Mouse (Mus musculus) heart, embryonic 14.5 days (tissue): ENCODE data around the gene Msx1. TPM values are rescaled to one million over a fixed set of nuclear protein-coding genes. Genes with fewer than 3 reads are reported as not detected.

Experiments
- ATAC-seq: fragments of 200-750 bp; cut with Nextera tagmentation; 2 replicates; pipeline ENCODE4 v1.8.0; 2017; ENCODE audit warnings: low read depth, moderate TSS enrichment; ENCODE audit not compliant: insufficient number of reproducible peaks, insufficient read depth, low FRiP score
- H3K27ac ChIP-seq, 2 experiments: fragments of 200-500 bp in 1 of 2; fragments of 300-500 bp in 1 of 2; sonication (generic) in 1 of 2; replicated peaks in 1 of 2; 2 replicates each; pipeline ENCODE4 v1.5.1; 2012 to 2014; ENCODE audit warnings: low read depth in 2 of 2, low read length in 2 of 2, control low read depth in 1 of 2, mild to moderate bottlenecking in 1 of 2, mixed read lengths in 1 of 2; ENCODE audit not compliant: control insufficient read depth in 1 of 2, insufficient read depth in 1 of 2
- H3K27me3 ChIP-seq: fragments of 300-500 bp; sonication (generic); 2 replicates; pipeline ENCODE4 v1.6.1; 2014; ENCODE audit warnings: mild to moderate bottlenecking, low read length, control low read depth; ENCODE audit not compliant: control insufficient read depth, insufficient read depth
- H3K36me3 ChIP-seq: fragments of 300-500 bp; sonication (generic); 2 replicates; pipeline ENCODE4 v1.6.1; 2014; ENCODE audit warnings: mild to moderate bottlenecking, control low read depth, low read length, mixed read lengths; ENCODE audit not compliant: control insufficient read depth, insufficient read depth
- H3K4me1 ChIP-seq, 2 experiments: fragments of 200-500 bp in 1 of 2; fragments of 300-500 bp in 1 of 2; sonication (generic) in 1 of 2; 2 replicates each; pipeline ENCODE4 v1.6.1; 2012 to 2014; ENCODE audit warnings: low read length in 2 of 2, control low read depth in 1 of 2, mixed read lengths in 1 of 2; ENCODE audit not compliant: control insufficient read depth in 2 of 2, insufficient read depth in 2 of 2
- H3K4me2 ChIP-seq: fragments of 300-500 bp; sonication (generic); 2 replicates; pipeline ENCODE4 v1.6.1; 2014; ENCODE audit warnings: mild to moderate bottlenecking, low read length
- H3K4me3 ChIP-seq, 2 experiments: fragments of 200-500 bp in 1 of 2; fragments of 300-500 bp in 1 of 2; sonication (generic) in 1 of 2; 2 replicates each; pipeline ENCODE4 v1.5.1; 2012 to 2014; ENCODE audit warnings: low read length in 2 of 2, mild to moderate bottlenecking in 2 of 2, control low read depth in 1 of 2, low read depth in 1 of 2, moderate library complexity in 1 of 2; ENCODE audit not compliant: control insufficient read depth in 1 of 2, insufficient read depth in 1 of 2
- H3K9ac ChIP-seq: fragments of 300-500 bp; sonication (generic); 2 replicates; pipeline ENCODE4 v1.6.1; 2014; ENCODE audit warnings: mild to moderate bottlenecking, low read length
- H3K9me3 ChIP-seq: fragments of 300-500 bp; sonication (generic); 2 replicates; pipeline ENCODE4 v1.6.1; 2016; ENCODE audit warnings: low read length, control low read depth; ENCODE audit not compliant: control insufficient read depth
- WGBS: fragments of 180-500 bp; shearing (Covaris S2); extraction: QIAGEN DNeasy Blood & Tissue Kit; methylation state at CpG from one replicate; pipeline ENCODE4 v1.1.7; 2014; 5-methylcytosine and 5-hydroxymethylcytosine counted together
- polyA plus RNA-seq: library from polyadenylated mRNA; unstranded; fragments of >200 nt; fragmentation: Nextera tagmentation; extraction: Ambion mirVana; gene quantifications from 2 replicates; pipeline ENCODE4 v1.2.1, GENCODE M21; 2014

Gene Msx1
- polyA plus RNA-seq, 1 experiment from 2014 or later, result 8.7 TPM

DNA sequence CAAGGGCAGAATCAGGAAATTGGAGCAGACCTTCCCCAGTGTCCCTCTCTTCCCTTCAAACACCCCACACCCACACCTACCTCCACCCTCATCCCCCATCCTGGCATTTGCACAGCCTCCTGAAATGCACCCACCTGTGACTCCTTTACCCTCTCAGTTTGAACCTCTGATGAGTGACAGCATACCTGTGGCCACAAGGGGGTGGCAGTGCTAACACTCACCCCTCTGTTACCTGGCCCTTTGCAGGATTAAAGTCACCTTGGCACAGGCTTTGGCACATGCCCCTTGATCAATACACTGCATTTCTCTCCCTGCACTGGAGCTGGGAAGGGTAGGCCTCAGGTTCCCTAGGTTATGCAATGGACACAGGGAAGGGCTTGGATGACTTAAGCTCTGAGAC lies 10.2 kb downstream of the Msx1 start:
- Histone ChIP-seq H3K4me2 (no peak overlapping the region), H3K9ac (no peak overlapping the region), H3K27me3 (peaks cover 59% of the 10 kb centered on the region), H3K36me3 (no peaks in the 10 kb centered on the region), H3K4me3 (no peak overlapping the region), H3K27ac (no peak overlapping the region), H3K9me3 (no peaks in the 10 kb centered on the region; the same call in 1 of the 2 replicates), H3K4me1 (peaks cover 0 to 15% of the 10 kb centered on the region in 2 experiments; a peak in 2 of 4 replicates)
- ATAC-seq, result no peak

DNA sequence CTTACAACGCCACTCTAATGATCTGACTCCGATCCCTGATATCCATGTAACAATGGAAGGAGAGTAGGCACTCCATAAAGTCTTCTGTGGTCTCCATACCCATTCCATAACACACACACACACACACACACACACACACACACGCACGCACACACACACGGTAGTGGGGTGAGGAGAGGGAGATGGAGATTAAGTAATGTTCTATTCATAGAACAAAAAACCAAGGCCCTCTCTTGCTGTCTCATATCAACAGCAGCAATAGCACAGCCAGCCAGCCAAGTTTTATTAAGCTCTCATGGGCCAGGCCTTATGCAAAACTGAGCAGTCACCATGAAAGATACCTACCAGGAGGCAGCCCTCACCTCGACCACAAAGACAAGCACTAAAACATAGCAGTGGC lies 19.1 kb downstream of the Msx1 start:
- Histone ChIP-seq H3K4me2 (no peak overlapping the region), H3K4me3 (no peak overlapping the region), H3K27ac (peak overlapping the region; percentile 28 to 55), H3K4me1 (peaks cover 10 to 11% of the 10 kb centered on the region in 2 experiments; a peak in 3 of 4 replicates), H3K36me3 (no peaks in the 10 kb centered on the region), H3K9ac (no peak overlapping the region), H3K9me3 (no peaks in the 10 kb centered on the region), H3K27me3 (no peaks in the 10 kb centered on the region)
- WGBS, result 47% methylated on average over 6 of the region's 6 CpGs
- ATAC-seq, result peak; percentile 68

DNA sequence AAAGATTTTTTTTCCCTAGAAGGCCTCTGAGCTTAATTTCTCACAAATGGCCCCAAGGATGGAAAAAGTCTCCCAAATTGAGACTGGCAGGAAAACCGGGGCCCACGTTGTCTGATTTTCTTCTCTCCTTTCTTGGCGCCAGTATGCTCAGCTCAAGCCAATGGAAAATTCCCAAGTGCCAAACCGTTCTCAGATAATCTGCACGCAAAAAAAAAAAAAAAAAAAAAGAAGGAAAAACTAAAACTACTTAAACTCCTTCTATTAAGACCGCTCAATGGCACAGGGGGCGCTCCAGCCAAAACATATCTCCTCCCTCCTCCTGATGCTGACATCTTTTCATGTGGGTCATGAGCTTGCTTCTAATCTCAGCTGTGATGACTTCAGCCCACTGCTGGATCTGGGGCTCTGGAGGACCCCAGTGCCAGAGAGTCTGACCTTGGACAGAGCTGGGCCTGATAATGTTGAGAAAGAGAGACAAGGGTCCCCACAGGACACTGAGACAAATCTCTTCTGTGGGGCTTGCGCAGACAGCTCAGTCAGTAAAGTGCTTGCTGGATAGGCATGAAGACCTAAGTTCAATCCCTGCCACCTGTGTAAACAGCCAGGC lies 19.8 kb downstream of the Msx1 start:
- H3K36me3 ChIP-seq, result no peaks in the 10 kb centered on the region
- 45% methylated on average over 8 of the region's 8 CpGs for WGBS
- peaks cover 10 to 11% of the 10 kb centered on the region in 2 experiments; a peak in 3 of 4 replicates for H3K4me1 ChIP-seq
- no peak overlapping the region for H3K4me3 ChIP-seq
- H3K27me3 ChIP-seq, result no peaks in the 10 kb centered on the region
- H3K4me2 ChIP-seq, result no peak overlapping the region
- ATAC-seq, result peak; percentile 69
- H3K9me3 ChIP-seq, result no peaks in the 10 kb centered on the region
- no peak overlapping the region for H3K9ac ChIP-seq
- H3K27ac ChIP-seq, result peak overlapping the region; percentile 28 to 55

DNA sequence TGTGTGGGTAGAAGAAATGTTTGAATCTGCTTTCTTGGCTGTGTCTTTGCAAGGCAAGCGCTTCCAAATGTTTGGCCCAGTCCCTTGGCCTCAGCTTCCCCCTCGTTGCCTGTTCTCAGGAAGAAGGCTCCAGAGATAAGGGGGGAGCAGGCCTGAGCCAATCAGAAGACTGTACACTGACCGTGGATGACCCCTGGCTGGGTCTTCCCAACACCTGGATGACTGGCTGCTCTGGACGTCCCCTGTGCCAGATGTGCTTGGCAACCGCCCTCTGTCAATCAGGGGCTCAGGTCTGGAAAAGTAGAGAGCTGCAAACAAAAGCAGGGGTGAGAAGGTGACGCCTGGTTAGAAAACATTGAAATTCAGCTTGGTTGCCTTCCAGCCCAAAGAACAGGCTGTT lies 27.1 kb downstream of the Msx1 start:
- Histone ChIP-seq H3K27ac (no peak overlapping the region), H3K36me3 (no peaks in the 10 kb centered on the region), H3K27me3 (no peaks in the 10 kb centered on the region), H3K9me3 (no peaks in the 10 kb centered on the region), H3K9ac (no peak overlapping the region), H3K4me2 (no peak overlapping the region), H3K4me3 (no peak overlapping the region), H3K4me1 (no peaks in the 10 kb centered on the region)
- no peak for ATAC-seq
- 63% methylated on average over 6 of the region's 6 CpGs for WGBS

DNA sequence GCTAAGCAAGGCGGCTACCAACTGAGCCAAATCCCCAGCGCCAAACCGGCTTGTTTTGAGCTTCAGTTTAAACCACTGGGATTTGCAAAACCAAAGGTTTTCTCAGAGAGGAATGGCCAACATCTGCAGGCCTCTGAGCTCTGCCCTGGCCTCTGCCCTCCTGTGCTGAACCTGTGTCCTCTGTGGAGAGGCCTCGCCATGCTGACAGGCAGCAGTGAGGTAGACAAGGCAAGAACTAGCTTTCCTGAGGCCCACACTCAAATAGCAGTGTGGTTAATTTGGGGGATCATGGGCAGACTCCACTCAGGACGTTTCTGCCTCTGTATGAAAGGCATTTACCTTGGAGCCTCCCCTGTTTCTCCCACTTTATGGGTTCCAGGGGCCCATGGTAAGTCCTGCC lies 27.6 kb downstream of the Msx1 start:
- no peaks in the 10 kb centered on the region for H3K4me1 ChIP-seq
- 71% methylated on average over 5 of the region's 5 CpGs for WGBS
- no peak overlapping the region for H3K4me3 ChIP-seq
- H3K27ac ChIP-seq, result no peak overlapping the region
- H3K9me3 ChIP-seq, result no peaks in the 10 kb centered on the region
- H3K36me3 ChIP-seq, result no peaks in the 10 kb centered on the region
- H3K27me3 ChIP-seq, result no peaks in the 10 kb centered on the region
- no peak for ATAC-seq
- no peak overlapping the region for H3K9ac ChIP-seq
- no peak overlapping the region for H3K4me2 ChIP-seq

DNA sequence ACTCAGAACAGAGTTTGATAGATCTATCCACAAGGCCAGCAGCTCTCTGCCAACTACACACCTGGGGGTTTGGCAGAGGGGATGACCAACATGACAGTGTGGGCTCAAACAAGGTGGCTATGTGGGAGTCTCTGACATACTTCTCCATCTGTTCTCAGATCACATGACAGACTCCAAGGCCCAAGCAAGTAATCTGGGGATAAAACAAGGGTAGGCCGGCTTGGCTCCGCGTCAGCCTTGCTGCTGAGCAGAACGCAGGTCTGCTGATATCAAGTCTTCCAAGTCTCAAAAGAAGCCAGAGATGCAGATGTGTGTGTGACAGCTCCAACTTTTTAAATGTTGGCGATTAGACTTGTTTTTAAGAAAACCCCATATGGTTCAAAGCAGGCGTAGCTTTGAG lies 28.7 kb downstream of the Msx1 start:
- no peaks in the 10 kb centered on the region for H3K36me3 ChIP-seq
- no peak for ATAC-seq
- H3K4me3 ChIP-seq, result no peak overlapping the region
- H3K27ac ChIP-seq, result no peak overlapping the region
- no peak overlapping the region for H3K9ac ChIP-seq
- no peaks in the 10 kb centered on the region for H3K9me3 ChIP-seq
- H3K4me1 ChIP-seq, result no peaks in the 10 kb centered on the region
- WGBS, result 76% methylated on average over 6 of the region's 6 CpGs
- no peak overlapping the region for H3K4me2 ChIP-seq
- H3K27me3 ChIP-seq, result no peaks in the 10 kb centered on the region

DNA sequence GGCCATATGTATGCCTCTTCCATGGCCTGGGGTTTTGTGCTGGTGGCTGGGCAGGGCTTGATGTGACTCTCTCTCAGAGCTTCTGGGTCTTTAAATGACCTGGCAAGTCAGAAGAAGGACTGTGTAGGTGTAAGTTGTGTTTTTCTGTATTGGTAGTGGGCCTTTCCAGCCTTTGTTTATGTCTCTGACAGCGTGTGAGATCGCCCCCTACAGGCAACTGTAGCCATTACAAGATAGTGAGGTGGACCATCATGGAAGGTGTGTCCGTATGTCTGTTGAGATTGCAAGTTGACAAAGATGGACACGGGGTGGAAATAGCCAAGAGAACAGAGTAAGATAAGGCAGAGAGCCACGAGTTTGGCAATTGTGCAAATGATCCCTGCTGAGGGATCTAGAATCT lies 32.2 kb downstream of the Msx1 start:
- Histone ChIP-seq H3K4me2 (no peak overlapping the region), H3K36me3 (no peaks in the 10 kb centered on the region), H3K27ac (no peak overlapping the region), H3K27me3 (no peaks in the 10 kb centered on the region), H3K4me3 (no peak overlapping the region), H3K9ac (no peak overlapping the region), H3K4me1 (no peaks in the 10 kb centered on the region), H3K9me3 (no peaks in the 10 kb centered on the region)
- 44% methylated on average over 5 of the region's 5 CpGs for WGBS
- no peak for ATAC-seq

DNA sequence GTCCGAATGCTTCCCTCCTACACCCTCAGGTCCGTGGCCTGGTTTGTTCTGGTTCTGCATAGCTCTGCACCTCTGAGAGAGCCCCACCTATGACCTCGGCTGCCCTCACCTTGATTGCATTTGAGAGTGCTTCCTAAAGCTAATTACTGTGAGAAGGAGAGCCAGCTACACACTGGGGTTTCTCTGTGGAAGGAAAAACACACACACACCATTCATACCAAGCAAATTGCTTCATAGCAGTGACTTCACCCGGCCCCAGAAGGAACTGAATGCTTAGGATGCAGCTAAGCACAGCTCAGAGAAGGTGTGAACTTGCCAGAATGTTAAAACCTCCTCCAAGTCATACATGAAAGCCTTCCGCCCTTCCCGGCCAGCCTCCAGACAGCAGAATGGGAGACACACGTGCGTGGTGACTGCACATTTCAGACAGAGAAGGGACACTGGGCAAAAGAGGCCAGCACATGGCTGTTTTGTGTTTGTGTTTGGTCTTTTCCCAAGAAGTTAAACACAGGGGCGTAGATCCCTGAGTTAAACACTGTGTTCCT lies 39.5 kb downstream of the Msx1 start:
- ATAC-seq, result no peak
- 66% methylated on average over 9 of the region's 9 CpGs for WGBS
- Histone ChIP-seq H3K4me2 (no peak overlapping the region), H3K4me1 (no peaks in the 10 kb centered on the region), H3K36me3 (no peaks in the 10 kb centered on the region), H3K9ac (no peak overlapping the region), H3K9me3 (no peaks in the 10 kb centered on the region), H3K4me3 (no peak overlapping the region), H3K27me3 (no peaks in the 10 kb centered on the region), H3K27ac (no peak overlapping the region)
